Mouse (Mus musculus): ENCODE results near the gene AU040320.

DNA sequence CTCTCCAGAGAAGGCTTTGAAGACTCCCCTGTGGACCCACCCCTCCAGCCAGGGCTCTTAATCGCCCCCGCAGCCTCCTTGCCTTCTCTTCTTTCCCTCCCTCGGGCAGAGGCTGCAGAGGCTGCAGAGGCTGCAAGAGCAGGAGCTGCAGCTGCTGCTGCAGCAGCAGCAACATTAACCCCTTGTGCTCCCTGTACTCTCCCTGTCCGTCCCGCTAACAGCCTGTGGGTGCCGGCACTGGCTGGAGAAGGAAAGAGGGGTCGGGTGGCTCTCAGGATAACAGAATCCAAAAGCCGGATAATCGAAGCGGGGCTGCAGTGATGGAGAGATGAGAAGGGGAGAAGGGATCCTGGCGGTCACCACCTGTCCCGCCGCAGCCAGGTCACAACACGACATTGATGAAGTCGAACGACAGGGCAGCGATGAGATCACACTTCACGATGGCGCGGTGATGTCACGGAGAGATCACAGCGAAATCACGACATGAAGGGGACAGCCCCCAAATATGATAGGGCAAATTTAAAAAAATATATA, 669 bp upstream of the AU040320 start:
- no peak for TF ChIP-seq POLR2A (IDR thresholded peaks at IDR 0.05; ENCODE audit: insufficient read depth, low read depth, low read length)
- TF ChIP-seq CTCF (IDR thresholded peaks at IDR 0.05), result no peak
